Comparison of ENCODE assay signal across 26 mouse cellular contexts in the genomic region with DNA sequence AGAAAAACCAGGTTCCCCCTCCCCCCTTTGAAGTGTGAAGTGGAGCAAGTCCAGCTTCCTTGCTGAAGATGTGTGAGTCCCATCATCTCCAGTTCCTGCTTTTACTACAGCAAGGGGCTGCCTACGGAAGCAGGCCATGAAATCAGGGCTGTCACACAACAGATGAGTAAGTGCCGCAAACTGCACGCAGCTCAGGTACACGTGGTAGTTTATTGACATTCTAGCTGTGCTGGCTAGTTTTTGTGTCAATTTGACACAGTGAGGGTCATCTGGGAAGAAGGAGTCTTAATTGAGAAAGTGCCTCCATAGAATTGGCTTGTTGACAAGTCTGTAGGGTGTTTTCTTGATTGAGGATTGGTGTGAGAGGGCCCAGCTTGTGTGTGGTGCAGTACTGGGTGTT. TPM values are rescaled to one million over a fixed set of nuclear protein-coding genes. Genes with fewer than 3 reads are reported as not detected.
A peak's percentile ranks its signal among the peaks of the same experiment; 100 is the strongest.
DNase-seq lines count a peak whose midpoint lies in the region; ATAC-seq and TF ChIP-seq lines count a peak whose summit lies in the region.
"Had no signal": no experiment of that assay in that cellular context is flagged by ENCODE, and none has a peak within 500 bp of the region (broad histone marks: within the 10 kb centered on the region; RNA-seq: fewer than 3 reads in every experiment).

No protein-coding gene starts in this region.

- peaks cover 24% of the 10 kb centered on the region for H3K4me1 ChIP-seq in liver, adult 2 months (ENCODE audit: control insufficient read depth, insufficient read depth, low read length)
- no peaks in the 10 kb centered on the region for H3K4me1 ChIP-seq in liver, embryonic 12.5 days
- H3K4me1 ChIP-seq: embryonic facial prominence, embryonic 10.5 days; embryonic facial prominence, embryonic 12.5 days; forebrain, embryonic 13.5 days; forebrain, embryonic 15.5 days had no signal

- no peaks in the 10 kb centered on the region for H3K9me3 ChIP-seq in liver, embryonic 12.5 days (replicated peaks)
- H3K9me3 ChIP-seq: embryonic facial prominence, embryonic 10.5 days; embryonic facial prominence, embryonic 12.5 days; forebrain, embryonic 13.5 days; forebrain, embryonic 15.5 days; G1E had no signal

- 23% methylated on average over 4 of the region's 4 CpGs for WGBS in liver, adult 2 months
- 74% methylated on average over 4 of the region's 4 CpGs for WGBS in liver, embryonic 12.5 days (ENCODE audit: insufficient replicate concordance)

- intact Hi-C loops in heart, postnatal 25 days (cut with DNase I) = no loop called here

- H3K79me2 ChIP-seq in liver, adult 2 months (ENCODE audit: control insufficient read depth, insufficient read depth, low read length) = peaks cover 27% of the 10 kb centered on the region; the same call in 1 of the 2 replicates

- H3K9ac ChIP-seq in liver, adult 2 months (ENCODE audit: low read depth, low read length) = peak overlapping the region; percentile 20
- no peak overlapping the region for H3K9ac ChIP-seq in liver, embryonic 12.5 days
- H3K9ac ChIP-seq: embryonic facial prominence, embryonic 12.5 days; forebrain, embryonic 13.5 days; forebrain, embryonic 15.5 days had no signal

- H3K4me3 ChIP-seq in liver, adult 2 months (ENCODE audit: insufficient read depth, low read depth, low read length) = peak overlapping the region; percentile 28; the same call in 1 of the 2 replicates
- H3K4me3 ChIP-seq in liver, embryonic 12.5 days = no peak overlapping the region
- H3K4me3 ChIP-seq: embryonic facial prominence, embryonic 10.5 days; embryonic facial prominence, embryonic 12.5 days; forebrain, embryonic 13.5 days; forebrain, embryonic 15.5 days had no signal

- ATAC-seq in liver, embryonic 12.5 days = no peak
- ATAC-seq: activated CD4-positive, CD25-positive, alpha-beta regulatory T cell, adult 4 months; CD4-positive, CD25-positive, alpha-beta regulatory T cell, adult 4 months; forebrain, embryonic 13.5 days; forebrain, embryonic 15.5 days; Patski had no signal

- H3K27ac ChIP-seq in liver, adult 2 months (replicated peaks; ENCODE audit: insufficient read depth, low read depth, low read length) = peak overlapping the region; percentile 15
- no peak overlapping the region for H3K27ac ChIP-seq in liver, embryonic 12.5 days
- H3K27ac ChIP-seq: embryonic facial prominence, embryonic 10.5 days; embryonic facial prominence, embryonic 12.5 days; forebrain, embryonic 13.5 days; forebrain, embryonic 15.5 days had no signal

- TF ChIP-seq POLR2A in liver, adult 2 months (IDR thresholded peaks at IDR 0.05; ENCODE audit: extremely low read depth, insufficient read depth, low read length) = no peak

- no peak for TF ChIP-seq CTCF in liver, adult 2 months (IDR thresholded peaks at IDR 0.05; ENCODE audit: low read depth, low read length)

- H3K36me3 ChIP-seq in liver, adult 2 months (ENCODE audit: control insufficient read depth, insufficient read depth, low read length) = peaks cover 55% of the 10 kb centered on the region
- H3K36me3 ChIP-seq in liver, embryonic 12.5 days = peaks cover 35% of the 10 kb centered on the region

- peak; percentile 79 for DNase-seq in heart, adult 11 months
- no peak for DNase-seq in heart, postnatal 25 days (ENCODE audit: low spot score)
- peak; percentile 70 for DNase-seq in liver, adult 2 months (ENCODE audit: extremely low read depth, low read depth, low spot score)
- DNase-seq in urinary bladder, postnatal 14 days (ENCODE audit: low spot score) = peak; percentile 1
- DNase-seq in urinary bladder, postnatal 25 days (ENCODE audit: low spot score) = no peak
- DNase-seq: adrenal gland, adult 8-10 months; adrenal gland, postnatal 14 days; adrenal gland, postnatal 36 days; B cell, adult 2 months; cerebellum, adult 11-12 months; cerebellum, adult 9-10 months; cerebellum, postnatal 10 days; cerebellum, postnatal 25 days had no signal

- no peaks in the 10 kb centered on the region for H3K27me3 ChIP-seq in liver, adult 2 months (ENCODE audit: control insufficient read depth, insufficient read depth, low read length)
- no peaks in the 10 kb centered on the region for H3K27me3 ChIP-seq in liver, embryonic 12.5 days (replicated peaks)
- H3K27me3 ChIP-seq: CH12.LX; embryonic facial prominence, embryonic 12.5 days; forebrain, embryonic 13.5 days; forebrain, embryonic 15.5 days; Patski had no signal

- H3K4me2 ChIP-seq in liver, embryonic 12.5 days = no peak overlapping the region
- H3K4me2 ChIP-seq: embryonic facial prominence, embryonic 12.5 days; forebrain, embryonic 13.5 days; forebrain, embryonic 15.5 days had no signal

RNA-seq across cellular contexts. Expression of gene Slc10a1, which starts 5.9 kb away (rescaled TPM):
- total RNA-seq in heart, postnatal 25 days (2021) = not detected
- total RNA-seq in liver, adult 2 months (2014; rRNA removed) = 389 and 508 TPM in 2 replicates
- 1,193 and 1,387 TPM in 2 replicates for polyA plus RNA-seq in liver, adult 2 months (2012; rRNA removed)
- polyA plus RNA-seq in liver, embryonic 12.5 days (2016; fragmentation: Nextera tagmentation; extraction: Ambion mirVana) = 0.57 and 0.60 TPM in 2 replicates
- total RNA-seq: adrenal gland, adult 18-20 months; adrenal gland, postnatal 36 days had no signal
- polyA plus RNA-seq: cerebellum, adult 2 months; cortical plate, adult 2 months; G1E had no signal

RNA-seq across cellular contexts. Expression of gene Srsf5, which starts 17.3 kb away (rescaled TPM):
- total RNA-seq in heart, postnatal 25 days (2021) = 100 to 1,000 TPM; 105 to 109 TPM
- total RNA-seq in liver, adult 2 months (2014; rRNA removed) = 232 and 331 TPM in 2 replicates
- polyA plus RNA-seq in liver, adult 2 months (2012; rRNA removed) = 198 and 238 TPM in 2 replicates
- 357 and 402 TPM in 2 replicates for polyA plus RNA-seq in liver, embryonic 12.5 days (2016; fragmentation: Nextera tagmentation; extraction: Ambion mirVana)

Comparison
In these comparisons a context has a peak if more than half of its experiments do, and no peak if none do; other contexts are left out.
1. DNase-seq: peak in heart, adult 11 months (single experiment), liver, adult 2 months (single experiment) and urinary bladder, postnatal 14 days (single experiment); none in heart, postnatal 25 days (single experiment) and urinary bladder, postnatal 25 days (single experiment).
2. RNA of gene Slc10a1, which starts 5.9 kb away (total RNA-seq): 389 to 508 TPM in liver, adult 2 months; not detected in heart, postnatal 25 days; every median in the first group is over 100 times any median in the second.